Mouse (Mus musculus): ENCODE measurements around the gene Chac2. TPM values are rescaled to one million over a fixed set of nuclear protein-coding genes. Genes with fewer than 3 reads are reported as not detected.

The Chac2 gene
- total RNA-seq (2023), result 1.7 TPM

DNA sequence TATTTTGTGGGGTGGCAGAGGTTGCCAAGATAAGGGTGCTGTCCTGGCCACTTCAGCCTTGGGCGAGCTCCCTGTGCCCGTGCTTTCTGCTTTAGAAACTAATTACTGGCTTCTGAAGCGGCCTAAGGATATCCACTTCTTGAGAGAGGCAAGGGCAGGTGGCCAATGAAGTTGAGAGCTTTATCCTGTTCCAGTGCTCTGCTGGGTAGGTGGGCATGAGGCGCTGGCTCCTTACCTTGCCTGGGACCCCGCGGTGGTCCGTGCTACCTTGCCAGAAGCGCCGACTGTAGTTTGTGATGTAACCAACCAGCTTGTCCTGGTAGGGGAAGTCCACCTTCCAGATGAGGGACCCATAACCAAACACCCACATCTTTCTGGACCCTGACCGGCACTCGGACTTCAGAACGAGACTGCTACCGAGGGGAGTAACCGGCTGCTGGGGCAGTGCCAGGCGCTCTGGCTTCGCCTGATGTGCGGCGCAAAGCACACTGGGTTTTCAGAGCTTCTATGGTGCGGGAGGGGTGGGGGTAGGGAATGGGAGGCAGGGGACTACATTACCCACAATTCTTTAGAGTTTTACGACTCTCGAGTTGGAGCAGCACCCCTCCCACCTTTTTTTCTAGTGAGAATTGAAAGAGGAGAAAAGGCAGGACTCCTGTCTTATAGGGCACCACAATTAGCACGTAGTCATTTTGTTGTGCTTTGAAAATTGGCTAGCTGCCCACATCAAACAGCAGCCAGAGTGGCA lies at the start of gene Chac2:
Chac2 (minus strand) TSS at position 474 of the 748 bp plus-strand sequence.

GRCm38 (mm10) chr11:30954279-30954725 lies 31.8 kb downstream of the Chac2 start, which contains the start of gene Erlec1:
Gene Erlec1, minus strand, starts transcription at chr11:30954335.

Other genes starting within 250 kb of the Chac2 start
- 74.7 TPM for gene Psme4, start 214.6 kb downstream of the Chac2 start, total RNA-seq (2023)
- 0.26 TPM for gene Gpr75, start 101.0 kb downstream of the Chac2 start, total RNA-seq (2023)
- gene Asb3, start 100.9 kb downstream of the Chac2 start, total RNA-seq (2023), result 17.0 TPM
- 29.5 TPM for gene Erlec1, start 32.0 kb downstream of the Chac2 start, total RNA-seq (2023)
- not detected for gene Gm17332, start 196.1 kb upstream of the Chac2 start, total RNA-seq (2023)